Mouse (Mus musculus): ENCODE measurements at regions not wholly inside any gene's neighbourhood (a gene's known extent, or its start where the extent isn't known, plus 50 kb on each side); places are given as distances from the start of the nearest gene placed in this dataset.
"Not testable (repeated sequence)": the region's sequence is repeated elsewhere in the genome, so short reads cannot be mapped to it uniquely, and the experiment has no call there.

DNA sequence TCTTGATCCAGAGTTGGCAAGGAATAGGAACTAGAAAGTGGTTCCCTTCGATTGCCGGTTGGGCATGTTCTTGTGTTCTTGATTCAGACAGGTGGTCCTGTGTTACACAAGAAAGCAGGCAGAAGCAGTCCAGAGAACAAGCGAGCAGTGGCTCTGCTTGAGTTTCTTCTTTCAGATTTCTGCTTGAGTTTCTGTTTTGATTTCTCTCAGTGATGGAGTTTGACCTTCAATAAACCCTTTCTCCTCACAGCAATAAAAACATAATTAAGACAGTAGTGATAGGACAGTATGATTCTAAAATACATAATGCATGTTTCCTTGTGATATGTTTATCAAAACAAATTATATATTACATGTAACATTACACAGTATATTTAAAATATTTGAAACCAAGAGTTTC lies 59.1 kb downstream of the Klf6 start:
- H3K9ac ChIP-seq (replicated peaks): no peak overlapping the region
- H3K9me3 ChIP-seq (ENCODE audit: low read length): no peaks in the 10 kb centered on the region
- no peak overlapping the region for H3K27ac ChIP-seq (ENCODE audit: low read depth)
- TF ChIP-seq EP300 (IDR thresholded peaks at IDR 0.05; ENCODE audit: low read depth): no peak
- no peak for TF ChIP-seq CTCF (IDR thresholded peaks at IDR 0.05; ENCODE audit: low read depth)
- H3K4me1 ChIP-seq (ENCODE audit: insufficient read depth): no peaks in the 10 kb centered on the region
- 60% methylated on average over 3 of the region's 3 CpGs for WGBS (ENCODE audit: insufficient replicate concordance)
- no peak overlapping the region for H3K4me3 ChIP-seq (ENCODE audit: low read depth, low read length)
- DNase-seq: no peak
- ATAC-seq: no peak
- H3K36me3 ChIP-seq (replicated peaks; ENCODE audit: insufficient read depth, low read length): no peaks in the 10 kb centered on the region
- H3K27me3 ChIP-seq (ENCODE audit: insufficient read depth, low read length): no peaks in the 10 kb centered on the region
- H3K4me2 ChIP-seq (ENCODE audit: low read depth, low read length): no peak overlapping the region

- Histone ChIP-seq H3K4me2 (ENCODE audit: low read depth, low read length) (no peak overlapping the region), H3K4me1 (ENCODE audit: insufficient read depth) (no peaks in the 10 kb centered on the region), H3K9ac (replicated peaks) (no peak overlapping the region), H3K36me3 (replicated peaks; ENCODE audit: insufficient read depth, low read length) (no peaks in the 10 kb centered on the region), H3K4me3 (ENCODE audit: low read depth, low read length) (no peak overlapping the region), H3K9me3 (ENCODE audit: low read length) (no peaks in the 10 kb centered on the region), H3K27ac (ENCODE audit: low read depth) (no peak overlapping the region), H3K27me3 (ENCODE audit: insufficient read depth, low read length) (no peaks in the 10 kb centered on the region)
- DNase-seq: no peak
- ATAC-seq: no peak
- 78% methylated on average over 2 of the region's 2 CpGs for WGBS (ENCODE audit: insufficient replicate concordance)
- TF ChIP-seq EP300 (IDR thresholded peaks at IDR 0.05; ENCODE audit: low read depth): no peak
- TF ChIP-seq CTCF (IDR thresholded peaks at IDR 0.05; ENCODE audit: low read depth): no peak
Observed at GRCm38 (mm10) chr13:5931433-5931832, 70.2 kb downstream of the Klf6 start.

DNA sequence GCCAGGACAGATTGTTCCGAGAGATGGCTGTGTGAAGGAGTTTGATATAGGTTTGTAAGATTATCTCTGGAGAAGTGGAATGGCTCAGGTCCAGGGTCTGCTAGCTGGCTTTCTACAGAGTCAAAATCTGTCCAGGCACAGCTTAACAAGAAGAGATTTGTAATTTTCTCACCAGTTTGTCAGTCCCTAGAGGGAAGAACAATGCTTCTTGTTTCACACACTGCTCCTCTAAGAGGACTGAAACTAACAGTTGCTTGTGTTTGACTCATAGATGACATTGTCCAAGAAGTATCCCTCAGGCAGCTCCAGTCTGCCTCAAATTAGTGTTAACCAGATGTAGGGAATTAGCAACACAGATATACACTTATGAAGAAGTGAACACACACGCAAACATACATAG lies 76.2 kb downstream of the Klf6 start:
- DNase-seq: no peak
- TF ChIP-seq CTCF (IDR thresholded peaks at IDR 0.05; ENCODE audit: low read depth): no peak
- TF ChIP-seq EP300 (IDR thresholded peaks at IDR 0.05; ENCODE audit: low read depth): no peak
- no peak overlapping the region for H3K4me3 ChIP-seq (ENCODE audit: low read depth, low read length)
- H3K27me3 ChIP-seq (ENCODE audit: insufficient read depth, low read length): no peaks in the 10 kb centered on the region
- H3K4me1 ChIP-seq (ENCODE audit: insufficient read depth): no peaks in the 10 kb centered on the region
- ATAC-seq: no peak
- H3K36me3 ChIP-seq (replicated peaks; ENCODE audit: insufficient read depth, low read length): no peaks in the 10 kb centered on the region
- H3K9ac ChIP-seq (replicated peaks): no peak overlapping the region
- no peak overlapping the region for H3K27ac ChIP-seq (ENCODE audit: low read depth)
- no peaks in the 10 kb centered on the region for H3K9me3 ChIP-seq (ENCODE audit: low read length)
- H3K4me2 ChIP-seq (ENCODE audit: low read depth, low read length): no peak overlapping the region
- WGBS (ENCODE audit: insufficient replicate concordance): 73% methylated on average over 2 of the region's 2 CpGs

DNA sequence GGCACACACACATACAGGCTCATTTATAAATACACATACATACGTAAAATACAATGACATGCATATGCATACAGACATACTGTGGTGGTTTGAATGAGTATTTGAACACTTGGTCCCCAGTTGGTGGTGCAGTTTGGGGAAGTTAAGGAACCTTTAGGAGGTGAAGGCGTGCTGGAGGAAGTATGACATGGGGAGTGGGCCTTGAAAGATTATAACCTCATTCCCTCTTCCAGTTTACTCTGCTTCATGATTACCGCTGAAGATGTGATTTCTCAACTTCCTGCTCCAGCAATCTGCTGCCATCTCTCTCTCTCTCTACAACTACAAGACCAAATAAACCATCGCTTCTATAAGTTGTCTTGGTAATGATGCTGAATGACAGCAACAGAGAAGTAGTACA lies 76.7 kb downstream of the Klf6 start:
- H3K27ac ChIP-seq (ENCODE audit: low read depth): no peak overlapping the region
- H3K4me1 ChIP-seq (ENCODE audit: insufficient read depth): no peaks in the 10 kb centered on the region
- ATAC-seq (no peak), DNase-seq (no peak)
- no peak overlapping the region for H3K4me3 ChIP-seq (ENCODE audit: low read depth, low read length)
- no peak overlapping the region for H3K9ac ChIP-seq (replicated peaks)
- no peaks in the 10 kb centered on the region for H3K27me3 ChIP-seq (ENCODE audit: insufficient read depth, low read length)
- no peak overlapping the region for H3K4me2 ChIP-seq (ENCODE audit: low read depth, low read length)
- WGBS (ENCODE audit: insufficient replicate concordance): 51% methylated on average over 4 of the region's 4 CpGs
- TF ChIP-seq EP300 (IDR thresholded peaks at IDR 0.05; ENCODE audit: low read depth): no peak
- TF ChIP-seq CTCF (IDR thresholded peaks at IDR 0.05; ENCODE audit: low read depth): no peak
- H3K9me3 ChIP-seq (ENCODE audit: low read length): no peaks in the 10 kb centered on the region
- H3K36me3 ChIP-seq (replicated peaks; ENCODE audit: insufficient read depth, low read length): no peaks in the 10 kb centered on the region

- Histone ChIP-seq H3K9ac (replicated peaks) (no peak overlapping the region), H3K27me3 (ENCODE audit: insufficient read depth, low read length) (no peaks in the 10 kb centered on the region), H3K4me3 (ENCODE audit: low read depth, low read length) (no peak overlapping the region), H3K4me1 (ENCODE audit: insufficient read depth) (no peaks in the 10 kb centered on the region), H3K9me3 (ENCODE audit: low read length) (no peaks in the 10 kb centered on the region), H3K36me3 (replicated peaks; ENCODE audit: insufficient read depth, low read length) (no peaks in the 10 kb centered on the region), H3K4me2 (ENCODE audit: low read depth, low read length) (no peak overlapping the region), H3K27ac (ENCODE audit: low read depth) (no peak overlapping the region)
- DNase-seq (no peak), ATAC-seq (no peak)
- TF ChIP-seq EP300 (IDR thresholded peaks at IDR 0.05; ENCODE audit: low read depth) (no peak), CTCF (IDR thresholded peaks at IDR 0.05; ENCODE audit: low read depth) (no peak)
- 22% methylated on average over 3 of the region's 3 CpGs for WGBS (ENCODE audit: insufficient replicate concordance)
Observed at GRCm38 (mm10) chr13:5939368-5939767, 78.1 kb downstream of the Klf6 start.

GRCm38 (mm10) chr13:5952863-5953262 lies 91.6 kb downstream of the Klf6 start:
- Histone ChIP-seq H3K4me2 (ENCODE audit: low read depth, low read length) (no peak overlapping the region), H3K4me3 (ENCODE audit: low read depth, low read length) (no peak overlapping the region), H3K36me3 (replicated peaks; ENCODE audit: insufficient read depth, low read length) (no peaks in the 10 kb centered on the region), H3K9ac (replicated peaks) (no peak overlapping the region), H3K9me3 (ENCODE audit: low read length) (no peaks in the 10 kb centered on the region), H3K27me3 (ENCODE audit: insufficient read depth, low read length) (no peaks in the 10 kb centered on the region), H3K27ac (ENCODE audit: low read depth) (no peak overlapping the region), H3K4me1 (ENCODE audit: insufficient read depth) (no peaks in the 10 kb centered on the region)
- no peak for ATAC-seq
- 72% methylated on average over 2 of the region's 2 CpGs for WGBS (ENCODE audit: insufficient replicate concordance)
- TF ChIP-seq EP300 (IDR thresholded peaks at IDR 0.05; ENCODE audit: low read depth): no peak
- no peak for TF ChIP-seq CTCF (IDR thresholded peaks at IDR 0.05; ENCODE audit: low read depth)
- no peak for DNase-seq

- DNase-seq; H3K36me3 ChIP-seq (replicated peaks; ENCODE audit: insufficient read depth, low read length); H3K9me3 ChIP-seq (ENCODE audit: low read length); H3K4me2 ChIP-seq (ENCODE audit: low read depth, low read length); H3K4me3 ChIP-seq (ENCODE audit: low read depth, low read length); H3K27me3 ChIP-seq (ENCODE audit: insufficient read depth, low read length); H3K9ac ChIP-seq (replicated peaks); H3K27ac ChIP-seq (ENCODE audit: low read depth); H3K4me1 ChIP-seq (ENCODE audit: insufficient read depth); ATAC-seq: not testable (repeated sequence)
Observed at GRCm38 (mm10) chr13:5955121-5955520, 93.8 kb downstream of the Klf6 start.
